Mouse (Mus musculus): Measurements from ENCODE around the gene Tcl1. TPM values are rescaled to one million over a fixed set of nuclear protein-coding genes. Genes with fewer than 3 reads are reported as not detected.
"Not testable (repeated sequence)": the region's sequence is repeated elsewhere in the genome, so short reads cannot be mapped to it uniquely, and the experiment has no call there.

The Tcl1 gene
- polyA plus RNA-seq, 1 experiment from 2014 or later, result not detected

GRCm38 (mm10) chr12:105224621-105225320 lies 2.2 kb upstream of the Tcl1 start:
- H3K9ac ChIP-seq, result no peak overlapping the region
- 49% methylated on average over 16 of the region's 16 CpGs for WGBS
- H3K27ac ChIP-seq, result no peak overlapping the region
- no peaks in the 10 kb centered on the region for H3K36me3 ChIP-seq
- H3K27me3 ChIP-seq, result no peaks in the 10 kb centered on the region
- no peaks in the 10 kb centered on the region for H3K9me3 ChIP-seq
- ATAC-seq (ENCODE audit: insufficient number of reproducible peaks, insufficient read depth, low FRiP score, low TSS enrichment, low read depth), result no peak
- no peaks in the 10 kb centered on the region for H3K4me1 ChIP-seq
- H3K4me3 ChIP-seq, result no peak overlapping the region
- H3K4me2 ChIP-seq, result no peak overlapping the region

- H3K27me3 ChIP-seq, result no peaks in the 10 kb centered on the region
- WGBS, result 83% methylated on average over 7 of the region's 7 CpGs
- H3K9ac ChIP-seq, result no peak overlapping the region
- no peak overlapping the region for H3K27ac ChIP-seq
- no peaks in the 10 kb centered on the region for H3K36me3 ChIP-seq
- H3K4me1 ChIP-seq, result no peaks in the 10 kb centered on the region
- no peaks in the 10 kb centered on the region for H3K9me3 ChIP-seq
- ATAC-seq (ENCODE audit: insufficient number of reproducible peaks, insufficient read depth, low FRiP score, low TSS enrichment, low read depth), result no peak
- no peak overlapping the region for H3K4me2 ChIP-seq
- H3K4me3 ChIP-seq, result no peak overlapping the region
These were observed 5.4 kb downstream of the Tcl1 start for GRCm38 (mm10) chr12:105217101-105217760.

GRCm38 (mm10) chr12:105209231-105209630 lies 13.4 kb downstream of the Tcl1 start:
- H3K9me3 ChIP-seq, result no peaks in the 10 kb centered on the region
- H3K36me3 ChIP-seq, result no peaks in the 10 kb centered on the region
- H3K4me1 ChIP-seq, result no peaks in the 10 kb centered on the region
- H3K4me3 ChIP-seq, result no peak overlapping the region
- WGBS, result 95% methylated on average over 7 of the region's 7 CpGs
- ATAC-seq (ENCODE audit: insufficient number of reproducible peaks, insufficient read depth, low FRiP score, low TSS enrichment, low read depth), result no peak
- no peak overlapping the region for H3K9ac ChIP-seq
- H3K4me2 ChIP-seq, result no peak overlapping the region
- no peak overlapping the region for H3K27ac ChIP-seq
- no peaks in the 10 kb centered on the region for H3K27me3 ChIP-seq

- H3K27me3 ChIP-seq, result no peaks in the 10 kb centered on the region
- H3K4me2 ChIP-seq, result no peak overlapping the region
- ATAC-seq (ENCODE audit: insufficient number of reproducible peaks, insufficient read depth, low FRiP score, low TSS enrichment, low read depth), result no peak
- no peak overlapping the region for H3K4me3 ChIP-seq
- 93% methylated on average over 1 of the region's 1 CpGs for WGBS
- H3K36me3 ChIP-seq, result no peaks in the 10 kb centered on the region
- no peaks in the 10 kb centered on the region for H3K9me3 ChIP-seq
- H3K9ac ChIP-seq, result no peak overlapping the region
- H3K27ac ChIP-seq, result no peak overlapping the region
- H3K4me1 ChIP-seq, result no peaks in the 10 kb centered on the region
These were observed 14.2 kb downstream of the Tcl1 start for GRCm38 (mm10) chr12:105208441-105208840.

GRCm38 (mm10) chr12:105207071-105207470 lies 15.5 kb downstream of the Tcl1 start:
- Histone ChIP-seq H3K4me2 (no peak overlapping the region), H3K4me3 (no peak overlapping the region), H3K27ac (no peak overlapping the region), H3K9me3 (no peaks in the 10 kb centered on the region), H3K9ac (no peak overlapping the region), H3K4me1 (no peaks in the 10 kb centered on the region), H3K36me3 (no peaks in the 10 kb centered on the region), H3K27me3 (no peaks in the 10 kb centered on the region)
- 71% methylated on average over 1 of the region's 1 CpGs for WGBS
- ATAC-seq (ENCODE audit: insufficient number of reproducible peaks, insufficient read depth, low FRiP score, low TSS enrichment, low read depth), result no peak

- H3K36me3 ChIP-seq; H3K4me3 ChIP-seq; H3K4me2 ChIP-seq; H3K9me3 ChIP-seq; ATAC-seq (ENCODE audit: insufficient number of reproducible peaks, insufficient read depth, low FRiP score, low TSS enrichment, low read depth); H3K4me1 ChIP-seq; H3K27me3 ChIP-seq; H3K27ac ChIP-seq; H3K9ac ChIP-seq: not testable (repeated sequence)
- 81% methylated on average over 1 of the region's 1 CpGs for WGBS
These were observed 20.9 kb downstream of the Tcl1 start, which contains the start of gene Tcl1b4 for GRCm38 (mm10) chr12:105201657-105202056. Gene Tcl1b4 (plus strand): TSS chr12:105201957.

- ATAC-seq (ENCODE audit: insufficient number of reproducible peaks, insufficient read depth, low FRiP score, low TSS enrichment, low read depth); H3K9ac ChIP-seq; H3K27me3 ChIP-seq; H3K4me3 ChIP-seq; H3K4me2 ChIP-seq; H3K27ac ChIP-seq; H3K9me3 ChIP-seq; H3K4me1 ChIP-seq; H3K36me3 ChIP-seq: not testable (repeated sequence)
- 39% methylated on average over 7 of the region's 7 CpGs for WGBS
These were observed 22.7 kb downstream of the Tcl1 start for GRCm38 (mm10) chr12:105199684-105200497.

- not testable (repeated sequence) for H3K4me1 ChIP-seq; H3K4me3 ChIP-seq; H3K9me3 ChIP-seq; H3K4me2 ChIP-seq; H3K36me3 ChIP-seq; ATAC-seq (ENCODE audit: insufficient number of reproducible peaks, insufficient read depth, low FRiP score, low TSS enrichment, low read depth); H3K27me3 ChIP-seq; H3K9ac ChIP-seq; H3K27ac ChIP-seq
- WGBS, result 94% methylated on average over 6 of the region's 6 CpGs
These were observed 31.9 kb downstream of the Tcl1 start, which contains the start of gene Tcl1b3 for GRCm38 (mm10) chr12:105190743-105191142. Gene Tcl1b3 (plus strand): TSS chr12:105191043.

GRCm38 (mm10) chr12:105188980-105189379 lies 33.6 kb downstream of the Tcl1 start:
- H3K4me3 ChIP-seq; H3K9ac ChIP-seq; H3K36me3 ChIP-seq; H3K4me2 ChIP-seq; H3K4me1 ChIP-seq; H3K27me3 ChIP-seq; H3K27ac ChIP-seq; ATAC-seq (ENCODE audit: insufficient number of reproducible peaks, insufficient read depth, low FRiP score, low TSS enrichment, low read depth); H3K9me3 ChIP-seq: not testable (repeated sequence)
- 54% methylated on average over 2 of the region's 2 CpGs for WGBS

GRCm38 (mm10) chr12:105181040-105181644 lies 41.5 kb downstream of the Tcl1 start:
- not testable (repeated sequence) for H3K4me2 ChIP-seq; H3K4me1 ChIP-seq; H3K4me3 ChIP-seq; ATAC-seq (ENCODE audit: insufficient number of reproducible peaks, insufficient read depth, low FRiP score, low TSS enrichment, low read depth); H3K27me3 ChIP-seq; H3K9me3 ChIP-seq; H3K9ac ChIP-seq; H3K36me3 ChIP-seq; H3K27ac ChIP-seq
- 70% methylated on average over 4 of the region's 4 CpGs for WGBS

GRCm38 (mm10) chr12:105176044-105176443 lies 46.5 kb downstream of the Tcl1 start, which contains the start of gene Tcl1b5:
Gene Tcl1b5 (plus strand): TSS chr12:105176344.
- not testable (repeated sequence) for ATAC-seq (ENCODE audit: insufficient number of reproducible peaks, insufficient read depth, low FRiP score, low TSS enrichment, low read depth); H3K4me1 ChIP-seq; H3K27me3 ChIP-seq; H3K36me3 ChIP-seq; H3K4me3 ChIP-seq; H3K9ac ChIP-seq; H3K9me3 ChIP-seq; H3K27ac ChIP-seq; H3K4me2 ChIP-seq
- 61% methylated on average over 3 of the region's 3 CpGs for WGBS
